Mouse (Mus musculus) liver, adult 2 months (tissue): ENCODE measurements around the gene Rdm1.

Source experiments
- CTCF ChIP-seq: fragments of 200-500 bp; IDR thresholded peaks from 2 replicates; pipeline ENCODE4 v1.5.1; 2011; ENCODE audit warnings: low read depth, low read length, control low read depth
- POLR2A ChIP-seq: fragments of 200-500 bp; IDR thresholded peaks from 2 replicates; pipeline ENCODE4 v1.6.1; 2011; ENCODE audit warnings: low read length, control low read depth; ENCODE audit not compliant: insufficient read depth; ENCODE audit errors: extremely low read depth

DNA sequence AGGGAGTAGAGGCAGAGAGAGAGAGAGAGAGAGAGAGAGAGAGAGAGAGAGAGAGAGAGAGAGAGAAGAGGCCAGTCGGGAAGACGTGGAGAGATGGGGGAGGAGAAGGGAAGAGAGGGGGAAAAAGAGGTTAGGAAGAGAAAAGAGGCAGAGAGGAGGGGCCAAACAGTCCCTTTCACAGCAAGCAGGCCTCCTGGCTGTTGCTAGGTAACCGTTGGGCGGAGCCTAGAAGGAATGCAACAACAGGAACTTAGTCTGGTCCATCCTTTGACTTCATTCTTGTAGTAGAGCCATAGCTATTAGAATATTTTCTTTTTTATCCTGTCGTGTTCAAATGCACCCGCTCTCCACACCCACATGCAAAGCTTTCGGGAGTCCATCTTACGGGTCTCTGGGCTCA, 9.1 kb upstream of the Rdm1 start:
- TF ChIP-seq POLR2A (no peak), CTCF (no peak)
